Mouse (Mus musculus) MEL (cell line): Measurements from ENCODE around the gene Mrpl57.

Experiments
- CTCF ChIP-seq, 3 experiments: IDR thresholded peaks in 2 of 3; conservative IDR thresholded peaks in 1 of 3; 2 replicates each; pipeline ENCODE4 v1.5.1; 2011 to 2012; ENCODE audit warnings: low read length in 3 of 3, low read depth in 2 of 3, mild to moderate bottlenecking in 2 of 3, improper control_type of control experiment in 1 of 3, inconsistent platforms in 1 of 3, mixed read lengths in 1 of 3, moderate library complexity in 1 of 3; ENCODE audit not compliant: control insufficient read depth in 1 of 3, insufficient read depth in 1 of 3, poor library complexity in 1 of 3, severe bottlenecking in 1 of 3
- GABPA ChIP-seq: IDR thresholded peaks from 2 replicates; pipeline ENCODE4 v1.6.1; 2012; ENCODE audit warnings: low read depth, mild to moderate bottlenecking, inconsistent platforms, low read length, improper control_type of control experiment, moderate library complexity
- GATA1 ChIP-seq: IDR thresholded peaks from 2 replicates; pipeline ENCODE4 v1.6.1; 2011; ENCODE audit warnings: low read depth, low read length, improper control_type of control experiment
- JUND ChIP-seq: IDR thresholded peaks from 2 replicates; pipeline ENCODE4 v1.6.1; 2011; ENCODE audit warnings: low read depth, mild to moderate bottlenecking, improper control_type of control experiment, low read length
- KAT2A ChIP-seq: conservative IDR thresholded peaks from 2 replicates; pipeline ENCODE4 v1.6.1; 2012; ENCODE audit warnings: low read depth, low read length, improper control_type of control experiment, inconsistent platforms
- MAZ ChIP-seq: IDR thresholded peaks from 2 replicates; pipeline ENCODE4 v1.6.1; 2012; ENCODE audit warnings: low read depth, mild to moderate bottlenecking, inconsistent platforms, low read length, improper control_type of control experiment
- NELFE ChIP-seq: IDR thresholded peaks from 2 replicates; pipeline ENCODE4 v1.6.1; 2011; ENCODE audit warnings: low read depth, low read length, improper control_type of control experiment
- POLR2A ChIP-seq, 2 experiments: IDR thresholded peaks; 2 replicates each; pipeline ENCODE4 v1.6.1; 2011 to 2012; ENCODE audit warnings: low read length in 2 of 2, mild to moderate bottlenecking in 2 of 2, control low read depth in 1 of 2, improper control_type of control experiment in 1 of 2, low read depth in 1 of 2, moderate library complexity in 1 of 2; ENCODE audit not compliant: control insufficient read depth in 1 of 2, insufficient read depth in 1 of 2, poor library complexity in 1 of 2
- POLR2AphosphoS2 ChIP-seq: IDR thresholded peaks from 2 replicates; pipeline ENCODE4 v1.6.1; 2011; ENCODE audit warnings: low read length, improper control_type of control experiment
- TAL1 ChIP-seq: IDR thresholded peaks from 2 replicates; pipeline ENCODE4 v1.6.1; 2012; ENCODE audit warnings: mild to moderate bottlenecking, inconsistent platforms, low read length, moderate library complexity, mixed read lengths

DNA sequence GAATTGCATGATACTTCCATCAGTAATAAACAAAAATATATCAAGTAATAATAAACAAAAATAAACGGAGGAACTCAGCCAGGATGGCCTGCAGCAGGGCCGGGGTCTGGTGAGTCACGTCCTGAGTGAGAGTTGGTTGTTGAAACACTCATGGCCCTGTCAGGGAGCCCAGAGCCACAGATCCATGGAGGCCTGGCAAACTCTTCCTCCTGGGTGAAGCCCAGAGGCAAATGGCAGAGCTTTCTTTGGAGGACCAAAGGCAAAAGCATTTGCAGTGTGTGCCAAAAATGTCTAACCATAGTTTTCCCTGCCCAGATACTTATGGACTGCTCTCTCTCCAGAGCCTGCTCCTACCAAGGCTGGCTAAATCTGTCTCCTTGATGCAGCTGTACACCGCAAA, 34.9 kb upstream of the Mrpl57 start:
- TF ChIP-seq TAL1 (no peak), CTCF (IDR thresholded peaks at IDR 0.05 in 2 of 3, conservative IDR thresholded peaks at IDR 0.05 in 1 of 3; ENCODE audit: control insufficient read depth in 1 of 3, insufficient read depth in 1 of 3, low read depth in 2 of 3, low read length in 3 of 3, poor library complexity in 1 of 3, severe bottlenecking in 1 of 3) (no peak), MAZ (no peak), POLR2A (IDR thresholded peaks at IDR 0.05; ENCODE audit: control insufficient read depth in 1 of 2, insufficient read depth in 1 of 2, low read depth in 1 of 2, low read length in 2 of 2, poor library complexity in 1 of 2) (no peak), GATA1 (no peak), KAT2A (no peak), NELFE (no peak), POLR2AphosphoS2 (no peak), GABPA (no peak), JUND (no peak)
